Mouse (Mus musculus): ENCODE results near the gene Ulk4. TPM values are rescaled to one million over a fixed set of nuclear protein-coding genes. Genes with fewer than 3 reads are reported as not detected.

Gene Ulk4
- polyA plus RNA-seq, 1 experiment from 2014 or later, result 136 TPM

DNA sequence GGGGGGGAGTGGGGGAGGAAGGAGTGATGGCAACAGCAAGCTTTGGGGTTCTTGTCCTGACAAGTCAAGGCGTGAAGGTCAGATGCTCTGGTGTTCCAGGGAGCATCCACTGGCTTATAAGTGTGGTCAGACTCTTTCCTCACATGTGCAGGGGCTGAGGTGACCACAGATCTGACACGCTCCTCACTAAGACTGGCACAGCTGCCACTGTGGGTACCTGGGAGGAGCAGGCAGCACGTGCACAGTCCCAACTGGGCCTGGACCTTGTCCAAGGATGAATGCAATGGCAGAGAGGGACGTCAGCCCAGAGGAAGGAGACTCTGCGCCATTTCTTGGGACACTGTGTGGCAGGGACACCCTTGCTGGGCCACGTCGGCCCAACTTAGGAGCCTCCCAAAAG, 295.2 kb downstream of the Ulk4 start:
- no peak overlapping the region for H3K27ac ChIP-seq
- no peak for TF ChIP-seq CTCF (IDR thresholded peaks at IDR 0.05; ENCODE audit: low read depth)
- H3K9ac ChIP-seq (ENCODE audit: low read depth, low read length), result no peak overlapping the region
- DNase-seq (ENCODE audit: low spot score) (no peak), ATAC-seq (replicated peaks; ENCODE audit: low FRiP score, low read depth) (no peak)
- H3K4me2 ChIP-seq (ENCODE audit: low read length), result no peak overlapping the region
- no peaks in the 10 kb centered on the region for H3K4me1 ChIP-seq (replicated peaks; ENCODE audit: insufficient read depth, low read length)
- WGBS, result 86% methylated on average over 7 of the region's 7 CpGs
- no peaks in the 10 kb centered on the region for H3K36me3 ChIP-seq (ENCODE audit: insufficient read depth, low read length)
- no peak overlapping the region for H3K4me3 ChIP-seq (replicated peaks; ENCODE audit: low read depth, low read length)
- H3K9me3 ChIP-seq (replicated peaks; ENCODE audit: low read length), result no peaks in the 10 kb centered on the region
- no peaks in the 10 kb centered on the region for H3K27me3 ChIP-seq (ENCODE audit: insufficient read depth, low read length)

DNA sequence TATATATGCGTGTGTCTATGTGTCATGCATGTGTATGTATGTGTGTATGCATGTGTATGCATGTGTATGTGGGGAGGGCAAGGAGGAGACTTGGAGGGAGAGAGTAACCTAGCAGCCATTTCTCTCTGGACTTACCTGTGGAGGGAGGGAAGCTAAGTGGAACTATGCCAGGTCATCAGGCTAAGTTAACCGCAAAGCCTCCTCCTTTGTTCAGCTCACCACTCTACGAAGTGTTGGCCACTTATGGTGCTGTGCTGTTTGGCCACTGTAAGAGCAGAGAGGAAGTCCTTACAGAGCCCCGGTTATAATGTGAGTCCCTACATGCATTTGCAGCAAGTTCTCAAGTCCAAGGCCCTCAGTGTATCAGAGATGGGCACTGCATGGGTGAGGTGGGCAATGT, 300.1 kb downstream of the Ulk4 start:
- H3K9ac ChIP-seq (ENCODE audit: low read depth, low read length), result no peak overlapping the region
- H3K4me1 ChIP-seq (replicated peaks; ENCODE audit: insufficient read depth, low read length), result no peaks in the 10 kb centered on the region
- H3K9me3 ChIP-seq (replicated peaks; ENCODE audit: low read length), result no peaks in the 10 kb centered on the region
- ATAC-seq (replicated peaks; ENCODE audit: low FRiP score, low read depth) (no peak), DNase-seq (ENCODE audit: low spot score) (no peak)
- H3K4me3 ChIP-seq (replicated peaks; ENCODE audit: low read depth, low read length), result no peak overlapping the region
- 97% methylated on average over 4 of the region's 4 CpGs for WGBS
- H3K27ac ChIP-seq, result no peak overlapping the region
- H3K27me3 ChIP-seq (ENCODE audit: insufficient read depth, low read length), result no peaks in the 10 kb centered on the region
- no peak overlapping the region for H3K4me2 ChIP-seq (ENCODE audit: low read length)
- no peak for TF ChIP-seq CTCF (IDR thresholded peaks at IDR 0.05; ENCODE audit: low read depth)
- H3K36me3 ChIP-seq (ENCODE audit: insufficient read depth, low read length), result no peaks in the 10 kb centered on the region

DNA sequence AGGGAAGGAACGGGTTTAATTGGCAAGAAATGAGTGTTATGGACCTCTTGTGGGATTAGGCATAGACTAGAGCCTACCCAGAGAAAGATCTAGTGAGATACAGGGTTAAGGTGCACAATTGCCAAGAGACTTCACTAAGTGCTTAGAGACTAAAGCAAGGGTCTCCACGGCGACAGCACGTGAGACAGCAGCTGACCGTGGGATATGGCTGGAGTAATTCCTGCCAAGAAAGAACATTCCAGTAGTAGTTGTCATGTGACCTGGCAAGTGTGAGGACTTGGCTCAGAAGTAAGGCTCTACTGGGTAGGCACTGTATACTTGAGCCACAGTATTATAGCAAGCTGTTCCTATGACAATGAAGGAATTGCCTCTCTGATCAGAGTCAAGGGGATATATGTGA, 300.8 kb downstream of the Ulk4 start:
- DNase-seq (ENCODE audit: low spot score), result peak; percentile 67
- Histone ChIP-seq H3K9ac (ENCODE audit: low read depth, low read length) (no peak overlapping the region), H3K4me1 (replicated peaks; ENCODE audit: insufficient read depth, low read length) (no peaks in the 10 kb centered on the region), H3K4me3 (replicated peaks; ENCODE audit: low read depth, low read length) (no peak overlapping the region), H3K36me3 (ENCODE audit: insufficient read depth, low read length) (no peaks in the 10 kb centered on the region), H3K27ac (no peak overlapping the region), H3K27me3 (ENCODE audit: insufficient read depth, low read length) (no peaks in the 10 kb centered on the region), H3K9me3 (replicated peaks; ENCODE audit: low read length) (no peaks in the 10 kb centered on the region), H3K4me2 (ENCODE audit: low read length) (no peak overlapping the region)
- WGBS, result 47% methylated on average over 5 of the region's 5 CpGs
- no peak for TF ChIP-seq CTCF (IDR thresholded peaks at IDR 0.05; ENCODE audit: low read depth)
- peak; percentile 44; the same call in 1 of the 2 replicates for ATAC-seq (replicated peaks; ENCODE audit: low FRiP score, low read depth)

DNA sequence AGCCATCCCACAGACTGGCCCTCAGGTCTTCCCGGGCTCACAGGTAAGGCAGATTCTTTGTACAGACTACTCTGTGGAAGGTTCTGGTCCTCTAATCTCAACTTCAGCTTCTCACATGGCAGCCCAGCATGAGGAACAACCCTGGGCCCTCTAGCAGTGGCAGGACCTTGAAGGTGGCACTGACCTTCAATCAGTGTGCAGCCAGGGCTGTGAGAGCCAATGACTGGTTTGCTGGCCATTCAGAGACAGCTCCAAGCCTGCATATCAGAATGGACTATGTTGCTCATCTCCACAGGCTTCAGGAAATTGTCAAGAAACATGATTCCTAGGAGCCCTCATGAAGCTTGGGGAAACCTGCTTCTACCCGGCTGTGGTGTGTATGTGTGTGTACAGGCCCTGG, 302.8 kb downstream of the Ulk4 start:
- DNase-seq (ENCODE audit: low spot score) (no peak), ATAC-seq (replicated peaks; ENCODE audit: low FRiP score, low read depth) (no peak)
- H3K4me1 ChIP-seq (replicated peaks; ENCODE audit: insufficient read depth, low read length), result no peaks in the 10 kb centered on the region
- H3K4me2 ChIP-seq (ENCODE audit: low read length), result no peak overlapping the region
- H3K9me3 ChIP-seq (replicated peaks; ENCODE audit: low read length), result no peaks in the 10 kb centered on the region
- no peaks in the 10 kb centered on the region for H3K27me3 ChIP-seq (ENCODE audit: insufficient read depth, low read length)
- no peak overlapping the region for H3K9ac ChIP-seq (ENCODE audit: low read depth, low read length)
- H3K27ac ChIP-seq, result no peak overlapping the region
- WGBS, result 80% methylated on average over 2 of the region's 2 CpGs
- no peaks in the 10 kb centered on the region for H3K36me3 ChIP-seq (ENCODE audit: insufficient read depth, low read length)
- no peak for TF ChIP-seq CTCF (IDR thresholded peaks at IDR 0.05; ENCODE audit: low read depth)
- H3K4me3 ChIP-seq (replicated peaks; ENCODE audit: low read depth, low read length), result no peak overlapping the region

DNA sequence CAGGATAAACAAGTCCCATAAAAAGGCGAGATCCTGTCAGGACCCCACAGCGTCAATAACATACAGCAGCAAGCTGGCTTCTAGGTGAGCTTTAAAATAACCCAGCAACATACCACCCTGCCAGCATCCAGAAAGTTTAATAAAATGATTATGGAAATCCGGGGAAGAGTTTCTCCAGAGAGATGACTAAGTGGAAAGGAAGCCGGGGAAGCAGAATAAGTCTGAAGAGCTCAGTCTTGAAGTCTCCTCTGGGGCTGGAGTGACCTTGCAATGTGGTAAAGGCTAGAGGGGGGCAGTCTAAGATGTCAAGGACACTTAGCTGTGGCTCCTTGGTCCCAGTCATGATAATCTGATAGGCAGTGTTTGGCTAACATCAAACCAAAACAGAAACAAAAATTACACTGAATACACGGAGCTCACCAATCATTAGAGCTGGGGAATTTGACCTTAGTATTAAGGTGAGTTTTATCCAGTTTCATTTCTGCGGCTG, 303.9 kb downstream of the Ulk4 start:
- Histone ChIP-seq H3K27me3 (ENCODE audit: insufficient read depth, low read length) (no peaks in the 10 kb centered on the region), H3K4me1 (replicated peaks; ENCODE audit: insufficient read depth, low read length) (no peaks in the 10 kb centered on the region), H3K36me3 (ENCODE audit: insufficient read depth, low read length) (peaks cover 5% of the 10 kb centered on the region; the same call in 1 of the 2 replicates), H3K27ac (no peak overlapping the region), H3K9me3 (replicated peaks; ENCODE audit: low read length) (no peaks in the 10 kb centered on the region), H3K9ac (ENCODE audit: low read depth, low read length) (no peak overlapping the region), H3K4me3 (replicated peaks; ENCODE audit: low read depth, low read length) (no peak overlapping the region), H3K4me2 (ENCODE audit: low read length) (no peak overlapping the region)
- DNase-seq (ENCODE audit: low spot score), result no peak
- no peak for ATAC-seq (replicated peaks; ENCODE audit: low FRiP score, low read depth)
- WGBS, result 47% methylated on average over 6 of the region's 6 CpGs
- no peak for TF ChIP-seq CTCF (IDR thresholded peaks at IDR 0.05; ENCODE audit: low read depth)

DNA sequence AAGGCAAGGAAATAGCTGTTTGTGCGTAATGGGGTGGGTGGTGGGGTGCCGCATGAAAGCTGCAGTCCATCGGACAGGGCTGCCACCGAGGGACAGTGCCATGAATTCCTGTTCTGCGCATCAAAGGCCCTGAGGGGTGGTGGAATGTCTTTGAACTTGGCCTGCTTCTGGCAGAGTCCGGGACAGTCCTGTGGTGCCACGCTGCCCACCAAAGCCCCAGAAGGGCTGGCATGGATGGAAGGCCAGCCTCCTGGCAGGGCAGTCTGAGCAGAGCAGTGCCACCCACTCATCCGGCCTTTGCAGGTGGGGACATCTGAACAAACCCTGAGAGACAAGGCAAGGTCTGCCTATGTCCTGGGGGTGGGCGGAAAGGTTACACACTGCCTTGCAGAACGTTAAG, 312.0 kb downstream of the Ulk4 start:
- H3K4me3 ChIP-seq (replicated peaks; ENCODE audit: low read depth, low read length), result no peak overlapping the region
- H3K27ac ChIP-seq, result no peak overlapping the region
- H3K4me1 ChIP-seq (replicated peaks; ENCODE audit: insufficient read depth, low read length), result peaks cover 33% of the 10 kb centered on the region; the same call in 1 of the 2 replicates
- DNase-seq (ENCODE audit: low spot score), result no peak
- H3K9ac ChIP-seq (ENCODE audit: low read depth, low read length), result no peak overlapping the region
- H3K9me3 ChIP-seq (replicated peaks; ENCODE audit: low read length), result no peaks in the 10 kb centered on the region
- 78% methylated on average over 10 of the region's 10 CpGs for WGBS
- H3K4me2 ChIP-seq (ENCODE audit: low read length), result no peak overlapping the region
- H3K36me3 ChIP-seq (ENCODE audit: insufficient read depth, low read length), result peaks cover 54% of the 10 kb centered on the region
- no peak for TF ChIP-seq CTCF (IDR thresholded peaks at IDR 0.05; ENCODE audit: low read depth)
- no peak for ATAC-seq (replicated peaks; ENCODE audit: low FRiP score, low read depth)
- H3K27me3 ChIP-seq (ENCODE audit: insufficient read depth, low read length), result no peaks in the 10 kb centered on the region

DNA sequence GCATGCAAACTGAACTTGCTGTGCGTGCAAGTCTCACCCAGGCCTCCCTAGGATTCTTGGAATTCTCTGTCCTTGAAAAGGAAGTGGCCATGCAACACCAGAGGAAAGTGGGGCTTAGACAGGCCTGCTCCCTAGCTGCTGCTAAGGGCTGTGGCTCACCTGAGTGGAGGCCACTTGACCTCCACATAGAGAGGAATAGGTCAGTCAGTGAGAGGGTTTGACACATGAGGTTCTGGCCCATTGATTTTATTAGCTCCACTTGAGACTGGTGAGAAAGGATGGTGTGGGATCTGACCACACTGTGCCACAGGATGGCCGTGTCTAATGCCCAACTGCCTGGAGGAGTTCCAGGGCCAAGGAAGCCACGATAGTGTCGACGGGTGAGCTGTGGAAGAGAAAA, 312.8 kb downstream of the Ulk4 start:
- H3K27me3 ChIP-seq (ENCODE audit: insufficient read depth, low read length), result no peaks in the 10 kb centered on the region
- 34% methylated on average over 5 of the region's 5 CpGs for WGBS
- peaks cover 33% of the 10 kb centered on the region; the same call in 1 of the 2 replicates for H3K4me1 ChIP-seq (replicated peaks; ENCODE audit: insufficient read depth, low read length)
- H3K36me3 ChIP-seq (ENCODE audit: insufficient read depth, low read length), result peaks cover 60% of the 10 kb centered on the region
- no peak overlapping the region for H3K4me2 ChIP-seq (ENCODE audit: low read length)
- no peak overlapping the region for H3K9ac ChIP-seq (ENCODE audit: low read depth, low read length)
- H3K4me3 ChIP-seq (replicated peaks; ENCODE audit: low read depth, low read length), result no peak overlapping the region
- 0 out of 2 replicates have a peak, but pooled peaks have one; percentile 1 for ATAC-seq (replicated peaks; ENCODE audit: low FRiP score, low read depth)
- no peaks in the 10 kb centered on the region for H3K9me3 ChIP-seq (replicated peaks; ENCODE audit: low read length)
- H3K27ac ChIP-seq, result peak overlapping the region; percentile 42; the same call in 1 of the 2 replicates
- DNase-seq (ENCODE audit: low spot score), result no peak
- no peak for TF ChIP-seq CTCF (IDR thresholded peaks at IDR 0.05; ENCODE audit: low read depth)

All from kidney, postnatal 0 days (tissue).